39 mouse cellular contexts compared by ENCODE assay signal in genomic region chr9:38672887-38673286, GRCm38 (mm10). TPM values are rescaled to one million over a fixed set of nuclear protein-coding genes. Genes with fewer than 3 reads are reported as not detected.
"Had no signal": no experiment of that assay in that cellular context is flagged by ENCODE, and none has a peak within 500 bp of the region (broad histone marks: within the 10 kb centered on the region; RNA-seq: fewer than 3 reads in every experiment).

No protein-coding gene starts in this region.

- H3K36me3 ChIP-seq: heart, embryonic 13.5 days; heart, embryonic 15.5 days; hindbrain, embryonic 10.5 days; hindbrain, embryonic 12.5 days; intestine, embryonic 15.5 days; limb, embryonic 10.5 days; limb, embryonic 12.5 days; liver, embryonic 13.5 days had no signal

- H3K27me3 ChIP-seq: heart, embryonic 13.5 days; heart, embryonic 15.5 days; hindbrain, embryonic 12.5 days; intestine, embryonic 15.5 days; limb, embryonic 12.5 days; liver, embryonic 13.5 days had no signal

- H3K4me1 ChIP-seq: heart, embryonic 13.5 days; heart, embryonic 15.5 days; hindbrain, embryonic 10.5 days; hindbrain, embryonic 12.5 days; intestine, embryonic 15.5 days; limb, embryonic 10.5 days; limb, embryonic 12.5 days; liver, embryonic 13.5 days had no signal

- H3K27ac ChIP-seq: gastrocnemius, adult 2 months; heart, embryonic 13.5 days; heart, embryonic 15.5 days; hindbrain, embryonic 10.5 days; hindbrain, embryonic 12.5 days; hindbrain, embryonic 14.5 days; intestine, embryonic 15.5 days; layer of hippocampus, adult 2 months; left cerebral cortex, adult 2 months; limb, embryonic 10.5 days; limb, embryonic 12.5 days; liver, embryonic 13.5 days had no signal

- H3K9ac ChIP-seq: heart, embryonic 13.5 days; heart, embryonic 15.5 days; hindbrain, embryonic 12.5 days; hindbrain, embryonic 14.5 days; intestine, embryonic 15.5 days; limb, embryonic 12.5 days; liver, embryonic 13.5 days had no signal

- H3K9me3 ChIP-seq: heart, embryonic 13.5 days; heart, embryonic 15.5 days; hindbrain, embryonic 10.5 days; hindbrain, embryonic 12.5 days; intestine, embryonic 15.5 days; limb, embryonic 10.5 days; limb, embryonic 12.5 days; liver, embryonic 13.5 days had no signal

- H3K4me3 ChIP-seq: gastrocnemius, adult 2 months; heart, embryonic 13.5 days; heart, embryonic 15.5 days; hindbrain, embryonic 10.5 days; hindbrain, embryonic 12.5 days; intestine, embryonic 15.5 days; layer of hippocampus, adult 2 months; left cerebral cortex, adult 2 months; limb, embryonic 10.5 days; limb, embryonic 12.5 days; liver, embryonic 13.5 days had no signal

- H3K4me2 ChIP-seq: heart, embryonic 11.5 days; heart, embryonic 13.5 days; heart, embryonic 15.5 days; hindbrain, embryonic 12.5 days; hindbrain, embryonic 14.5 days; intestine, embryonic 15.5 days; limb, embryonic 12.5 days; liver, embryonic 11.5 days; liver, embryonic 13.5 days had no signal

- DNase-seq: gastrocnemius, adult 2 months; gastrocnemius, postnatal 10 days; gastrocnemius, postnatal 25 days; heart, adult 18-20 months; heart, postnatal 14 days; heart, postnatal 4 days; kidney, adult 18-20 months; kidney, adult 8-10 months; kidney, postnatal 10 days; kidney, postnatal 25 days; kidney, postnatal 4 days; layer of hippocampus, postnatal 36 days; liver; liver, embryonic 13.5 days had no signal

- ATAC-seq: hindbrain, embryonic 16.5 days; inflammation-experienced regulatory T-cells, adult 6 months; intestine, embryonic 15.5 days; intestine, postnatal 0 days had no signal

RNA-seq across cellular contexts. Expression of gene Olfr918, which starts 1.5 kb away (rescaled TPM):
- total RNA-seq: gastrocnemius, adult 2 months; gastrocnemius, postnatal 10 days; gastrocnemius, postnatal 25 days; gastrocnemius, postnatal 4 days; granulocyte monocyte progenitor cell, adult 5-6 weeks; heart, adult 18-20 months; heart, adult 8-10 months; heart, postnatal 14 days; heart, postnatal 4 days; layer of hippocampus, adult 2 months; layer of hippocampus, postnatal 14 days; layer of hippocampus, postnatal 36 days; left cerebral cortex, adult 2 months; left cerebral cortex, postnatal 14 days; left cerebral cortex, postnatal 36 days had no signal
- polyA plus RNA-seq: heart, embryonic 11.5 days; heart, embryonic 13.5 days; heart, embryonic 15.5 days; heart, postnatal 0 days; hindbrain, embryonic 10.5 days; hindbrain, embryonic 12.5 days; hindbrain, embryonic 14.5 days; hindbrain, embryonic 16.5 days; inflammation-experienced regulatory T-cells, adult 6 months; intestine, embryonic 15.5 days; intestine, postnatal 0 days; kidney, embryonic 14.5 days; kidney, embryonic 16.5 days; limb, embryonic 10.5 days; limb, embryonic 12.5 days; limb, embryonic 14.5 days; liver, embryonic 11.5 days; liver, embryonic 13.5 days had no signal

RNA-seq across cellular contexts. Expression of gene Olfr917, which starts 7.2 kb away (rescaled TPM):
- total RNA-seq: gastrocnemius, adult 2 months; gastrocnemius, postnatal 10 days; gastrocnemius, postnatal 25 days; gastrocnemius, postnatal 4 days; granulocyte monocyte progenitor cell, adult 5-6 weeks; heart, adult 18-20 months; heart, adult 8-10 months; heart, postnatal 14 days; heart, postnatal 4 days; layer of hippocampus, adult 2 months; layer of hippocampus, postnatal 14 days; layer of hippocampus, postnatal 36 days; left cerebral cortex, adult 2 months; left cerebral cortex, postnatal 14 days; left cerebral cortex, postnatal 36 days had no signal
- polyA plus RNA-seq: heart, embryonic 11.5 days; heart, embryonic 13.5 days; heart, embryonic 15.5 days; heart, postnatal 0 days; hindbrain, embryonic 10.5 days; hindbrain, embryonic 12.5 days; hindbrain, embryonic 14.5 days; hindbrain, embryonic 16.5 days; inflammation-experienced regulatory T-cells, adult 6 months; intestine, embryonic 15.5 days; intestine, postnatal 0 days; kidney, embryonic 14.5 days; kidney, embryonic 16.5 days; limb, embryonic 10.5 days; limb, embryonic 12.5 days; limb, embryonic 14.5 days; liver, embryonic 11.5 days; liver, embryonic 13.5 days had no signal

RNA-seq across cellular contexts. Expression of gene Olfr916, which starts 13.2 kb away (rescaled TPM):
- total RNA-seq: gastrocnemius, adult 2 months; gastrocnemius, postnatal 10 days; gastrocnemius, postnatal 25 days; gastrocnemius, postnatal 4 days; granulocyte monocyte progenitor cell, adult 5-6 weeks; heart, adult 18-20 months; heart, adult 8-10 months; heart, postnatal 14 days; heart, postnatal 4 days; layer of hippocampus, adult 2 months; layer of hippocampus, postnatal 14 days; layer of hippocampus, postnatal 36 days; left cerebral cortex, adult 2 months; left cerebral cortex, postnatal 14 days; left cerebral cortex, postnatal 36 days had no signal
- polyA plus RNA-seq: heart, embryonic 11.5 days; heart, embryonic 13.5 days; heart, embryonic 15.5 days; heart, postnatal 0 days; hindbrain, embryonic 10.5 days; hindbrain, embryonic 12.5 days; hindbrain, embryonic 14.5 days; hindbrain, embryonic 16.5 days; inflammation-experienced regulatory T-cells, adult 6 months; intestine, embryonic 15.5 days; intestine, postnatal 0 days; kidney, embryonic 14.5 days; kidney, embryonic 16.5 days; limb, embryonic 10.5 days; limb, embryonic 12.5 days; limb, embryonic 14.5 days; liver, embryonic 11.5 days; liver, embryonic 13.5 days had no signal

RNA-seq across cellular contexts. Expression of gene Olfr919, which starts 30.6 kb away (rescaled TPM):
- total RNA-seq: gastrocnemius, adult 2 months; gastrocnemius, postnatal 10 days; gastrocnemius, postnatal 25 days; gastrocnemius, postnatal 4 days; granulocyte monocyte progenitor cell, adult 5-6 weeks; heart, adult 18-20 months; heart, adult 8-10 months; heart, postnatal 14 days; heart, postnatal 4 days; layer of hippocampus, adult 2 months; layer of hippocampus, postnatal 14 days; layer of hippocampus, postnatal 36 days; left cerebral cortex, adult 2 months; left cerebral cortex, postnatal 14 days; left cerebral cortex, postnatal 36 days had no signal
- polyA plus RNA-seq: heart, embryonic 11.5 days; heart, embryonic 13.5 days; heart, embryonic 15.5 days; heart, postnatal 0 days; hindbrain, embryonic 10.5 days; hindbrain, embryonic 12.5 days; hindbrain, embryonic 14.5 days; hindbrain, embryonic 16.5 days; inflammation-experienced regulatory T-cells, adult 6 months; intestine, embryonic 15.5 days; intestine, postnatal 0 days; kidney, embryonic 14.5 days; kidney, embryonic 16.5 days; limb, embryonic 10.5 days; limb, embryonic 12.5 days; limb, embryonic 14.5 days; liver, embryonic 11.5 days; liver, embryonic 13.5 days had no signal
